Comparison of ENCODE assay signal across 17 mouse cellular contexts in genomic region chr12:17762286-17762933, GRCm38 (mm10).
DNase-seq lines count a peak whose midpoint lies in the region; ATAC-seq and TF ChIP-seq lines count a peak whose summit lies in the region.
"Had no signal": no experiment of that assay in that cellular context is flagged by ENCODE, and none has a peak within 500 bp of the region (broad histone marks: within the 10 kb centered on the region; RNA-seq: fewer than 3 reads in every experiment).

No protein-coding gene starts in this region.

- no peaks in the 10 kb centered on the region; the same call in 1 of the 2 replicates for H3K9me3 ChIP-seq in ES-Bruce4 (replicated peaks; ENCODE audit: control insufficient read depth, insufficient read depth, low read length, poor library complexity, severe bottlenecking)
- H3K9me3 ChIP-seq in midbrain, embryonic 12.5 days, result no peaks in the 10 kb centered on the region
- H3K9me3 ChIP-seq in intestine, postnatal 0 days (ENCODE audit: control insufficient read depth), result no peaks in the 10 kb centered on the region
- H3K9me3 ChIP-seq: embryonic facial prominence, embryonic 12.5 days; heart, embryonic 13.5 days; limb, embryonic 12.5 days; liver, embryonic 15.5 days had no signal

- TF ChIP-seq POLR2A in ES-Bruce4 (IDR thresholded peaks at IDR 0.05; ENCODE audit: insufficient read depth, low read length), result no peak

- 0 out of 2 replicates have a peak, but pooled peaks have one; percentile 18 for ATAC-seq in common myeloid progenitor, adult 5-6 weeks (replicated peaks; ENCODE audit: low read depth, poor library complexity, severe bottlenecking)
- no peak for ATAC-seq in midbrain, embryonic 12.5 days (ENCODE audit: low FRiP score, low read depth)
- no peak for ATAC-seq in intestine, postnatal 0 days
- ATAC-seq in erythroid progenitor cell, adult 5-6 weeks (replicated peaks; ENCODE audit: low FRiP score, poor library complexity, severe bottlenecking), result no peak

- H3K36me3 ChIP-seq in ES-Bruce4 (ENCODE audit: control insufficient read depth, insufficient read depth, low read length, poor library complexity, severe bottlenecking), result no peaks in the 10 kb centered on the region
- no peaks in the 10 kb centered on the region for H3K36me3 ChIP-seq in midbrain, embryonic 12.5 days
- H3K36me3 ChIP-seq in intestine, postnatal 0 days (ENCODE audit: control insufficient read depth, insufficient read depth), result no peaks in the 10 kb centered on the region
- H3K36me3 ChIP-seq: embryonic facial prominence, embryonic 12.5 days; heart, embryonic 13.5 days; limb, embryonic 12.5 days; liver, embryonic 15.5 days had no signal

- TF ChIP-seq EP300 in ES-Bruce4 (IDR thresholded peaks at IDR 0.05; ENCODE audit: insufficient read depth, low read depth, low read length), result peak; percentile 78; the same call in 1 of the 2 replicates

- no peak for TF ChIP-seq CTCF in ES-Bruce4 (IDR thresholded peaks at IDR 0.05; ENCODE audit: low read depth, low read length)
- TF ChIP-seq CTCF in intestine, postnatal 0 days (IDR thresholded peaks at IDR 0.05; ENCODE audit: low read depth), result no peak

- H3K9ac ChIP-seq in ES-Bruce4 (ENCODE audit: low read depth, poor library complexity, severe bottlenecking), result no peak overlapping the region
- H3K9ac ChIP-seq in midbrain, embryonic 12.5 days (replicated peaks), result no peak overlapping the region
- H3K9ac ChIP-seq in intestine, postnatal 0 days (ENCODE audit: low read depth, low read length), result no peak overlapping the region
- H3K9ac ChIP-seq: embryonic facial prominence, embryonic 12.5 days; heart, embryonic 13.5 days; limb, embryonic 12.5 days; liver, embryonic 15.5 days had no signal

- H3K4me3 ChIP-seq in ES-Bruce4 (ENCODE audit: low read depth, low read length), result no peak overlapping the region
- H3K4me3 ChIP-seq in midbrain, embryonic 12.5 days, result no peak overlapping the region
- H3K4me3 ChIP-seq in intestine, postnatal 0 days (ENCODE audit: low read depth, low read length), result no peak overlapping the region
- H3K4me3 ChIP-seq: embryonic facial prominence, embryonic 12.5 days; heart, embryonic 13.5 days; limb, embryonic 12.5 days; liver, embryonic 15.5 days had no signal

- no peak overlapping the region for H3K4me2 ChIP-seq in midbrain, embryonic 12.5 days (replicated peaks)
- no peak overlapping the region for H3K4me2 ChIP-seq in intestine, postnatal 0 days (replicated peaks; ENCODE audit: low read depth)
- H3K4me2 ChIP-seq: embryonic facial prominence, embryonic 12.5 days; heart, embryonic 13.5 days; limb, embryonic 12.5 days; liver, embryonic 15.5 days had no signal

- H3K27me3 ChIP-seq in ES-Bruce4 (ENCODE audit: control insufficient read depth, insufficient read depth, low read length, poor library complexity, severe bottlenecking), result no peaks in the 10 kb centered on the region
- H3K27me3 ChIP-seq in midbrain, embryonic 12.5 days, result no peaks in the 10 kb centered on the region
- no peaks in the 10 kb centered on the region for H3K27me3 ChIP-seq in intestine, postnatal 0 days (replicated peaks; ENCODE audit: control insufficient read depth, insufficient read depth, low read length)
- H3K27me3 ChIP-seq: CH12.LX; embryonic facial prominence, embryonic 12.5 days; limb, embryonic 12.5 days; liver, embryonic 15.5 days had no signal

- H3K4me1 ChIP-seq in ES-Bruce4 (ENCODE audit: control insufficient read depth, insufficient read depth, low read length), result peaks cover 5% of the 10 kb centered on the region
- H3K4me1 ChIP-seq in midbrain, embryonic 12.5 days, result peaks cover 8% of the 10 kb centered on the region
- no peaks in the 10 kb centered on the region for H3K4me1 ChIP-seq in intestine, postnatal 0 days (replicated peaks; ENCODE audit: control insufficient read depth, insufficient read depth, low read length)
- H3K4me1 ChIP-seq: embryonic facial prominence, embryonic 12.5 days had no signal

- no peak overlapping the region for H3K27ac ChIP-seq in ES-Bruce4 (ENCODE audit: insufficient read depth, low read length)
- H3K27ac ChIP-seq in midbrain, embryonic 12.5 days (replicated peaks), result peak overlapping the region; percentile 60
- H3K27ac ChIP-seq in intestine, postnatal 0 days (ENCODE audit: low read depth, low read length), result no peak overlapping the region
- H3K27ac ChIP-seq: embryonic facial prominence, embryonic 12.5 days; heart, embryonic 13.5 days; limb, embryonic 12.5 days; liver, embryonic 15.5 days had no signal

- peak; percentile 28 for DNase-seq in Muller cell, postnatal 12 days (ENCODE audit: inconsistent ontology term)
- no peak for DNase-seq in gastrocnemius, postnatal 10 days
- DNase-seq: adrenal gland, postnatal 36 days; cerebellum, postnatal 14 days; kidney, adult 2 months; lung, postnatal 14 days; thymus, postnatal 14 days had no signal

- 44% methylated on average over 6 of the region's 6 CpGs for WGBS in midbrain, embryonic 12.5 days
- WGBS in intestine, postnatal 0 days, result 65% methylated on average over 6 of the region's 6 CpGs
